Mouse (Mus musculus) CH12.LX (cell line): ENCODE data around the gene Smug1.

Source experiments
- CTCF ChIP-seq, 2 experiments: IDR thresholded peaks in 1 of 2; conservative IDR thresholded peaks in 1 of 2; 2 replicates each; pipeline ENCODE4 v1.5.1; 2011 to 2012; ENCODE audit warnings: low read depth in 2 of 2, low read length in 2 of 2, improper control_type of control experiment in 1 of 2, inconsistent platforms in 1 of 2, mild to moderate bottlenecking in 1 of 2, moderate library complexity in 1 of 2
- HCFC1 ChIP-seq: IDR thresholded peaks from 2 replicates; pipeline ENCODE4 v1.6.1; 2012; ENCODE audit warnings: low read depth, mild to moderate bottlenecking, inconsistent platforms, low read length, improper control_type of control experiment
- NELFE ChIP-seq: IDR thresholded peaks from 2 replicates; pipeline ENCODE4 v1.6.1; 2011; ENCODE audit warnings: low read depth, low read length, improper control_type of control experiment
- POLR2AphosphoS2 ChIP-seq: IDR thresholded peaks from 2 replicates; pipeline ENCODE4 v1.6.1; 2011; ENCODE audit warnings: low read depth, low read length, improper control_type of control experiment
- RAD21 ChIP-seq: IDR thresholded peaks from 2 replicates; pipeline ENCODE4 v1.6.1; 2011; ENCODE audit warnings: low read depth, mild to moderate bottlenecking, low read length, improper control_type of control experiment, moderate library complexity
- TCF12 ChIP-seq: IDR thresholded peaks from 2 replicates; pipeline ENCODE4 v1.6.1; 2014; ENCODE audit warnings: low read depth, mild to moderate bottlenecking, inconsistent platforms, low read length, improper control_type of control experiment

DNA sequence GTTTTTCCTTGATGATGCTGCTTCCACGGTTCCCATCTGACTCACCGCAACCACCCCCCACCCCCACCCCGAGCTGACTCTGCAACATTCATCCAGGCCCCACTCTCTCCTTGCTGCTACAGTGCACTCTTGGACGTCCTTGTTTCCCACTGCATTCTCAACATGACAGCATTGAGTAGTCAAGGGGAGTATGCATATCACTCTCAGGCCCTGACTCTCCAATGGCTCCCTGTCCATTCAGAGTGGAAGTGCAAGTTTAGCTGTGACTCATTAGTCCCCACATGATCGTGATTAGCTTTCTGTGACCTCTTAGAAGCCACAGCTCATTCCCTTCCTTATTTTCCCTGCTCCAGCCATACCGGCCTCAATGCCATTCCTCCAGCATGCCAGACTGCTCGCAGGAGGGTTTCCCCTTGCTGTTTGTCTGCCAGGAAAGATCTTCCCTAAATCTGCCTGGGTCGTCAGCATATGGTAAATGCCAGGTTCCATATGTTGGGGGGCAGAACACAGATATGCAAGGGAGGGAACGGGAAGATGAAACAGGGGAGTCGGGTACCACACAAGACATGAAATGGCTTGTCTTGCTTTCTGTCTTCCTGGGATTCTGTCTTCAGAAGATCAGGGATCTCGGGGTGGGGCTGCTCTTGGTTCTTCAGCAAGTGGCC, 21.1 kb downstream of the Smug1 start:
- TF ChIP-seq CTCF (conservative IDR thresholded peaks at IDR 0.05 in 1 of 2, IDR thresholded peaks at IDR 0.05 in 1 of 2; ENCODE audit: low read depth in 2 of 2, low read length in 2 of 2): no peak
- no peak for TF ChIP-seq TCF12
- TF ChIP-seq NELFE: no peak
- no peak for TF ChIP-seq POLR2AphosphoS2
- TF ChIP-seq RAD21: no peak
- no peak for TF ChIP-seq HCFC1
